In the genomic region with DNA sequence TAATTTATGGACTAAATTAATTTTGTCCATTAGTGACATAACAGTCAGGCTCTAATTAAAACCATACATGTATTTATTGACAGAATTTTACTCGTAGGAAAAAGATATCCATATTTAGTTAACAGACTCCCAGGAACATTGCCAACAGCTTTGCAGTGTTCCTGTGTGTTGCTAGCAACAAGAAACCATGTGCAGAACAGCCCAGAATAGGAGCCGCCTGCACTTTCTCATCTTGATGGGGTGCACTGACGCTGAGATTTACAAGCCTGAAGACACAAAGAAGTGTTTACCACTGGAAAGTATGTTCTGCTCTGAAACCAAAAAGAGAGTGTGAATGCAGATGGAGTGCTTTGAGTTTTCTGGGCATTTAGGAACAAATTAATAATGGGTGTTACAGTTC, we compare ENCODE assay signal across 9 mouse cellular contexts.
DNase-seq lines count a peak whose midpoint lies in the region; ATAC-seq lines count a peak whose summit lies in the region.
"Had no signal": no experiment of that assay in that cellular context is flagged by ENCODE, and none has a peak within 500 bp of the region (broad histone marks: within the 10 kb centered on the region; RNA-seq: fewer than 3 reads in every experiment).

No protein-coding gene starts in this region.

- H3K9ac ChIP-seq in forebrain, embryonic 15.5 days (replicated peaks), result no peak overlapping the region

- DNase-seq in forebrain, embryonic 10.5 days (ENCODE audit: extremely low spot score, low spot score), result no peak
- peak; percentile 7 for DNase-seq in ovary, postnatal 14 days (ENCODE audit: low spot score)
- DNase-seq in ovary, postnatal 36 days (ENCODE audit: low spot score), result no peak
- peak; percentile 45 to 71 for DNase-seq in left cerebral cortex, adult 9 months (ENCODE audit: low spot score in 2 of 2)
- DNase-seq in telencephalon, adult 2 months (ENCODE audit: low read depth, low spot score), result peak; percentile 87
- no peak for DNase-seq in Muller cell, postnatal 12 days (ENCODE audit: inconsistent ontology term)

- no peaks in the 10 kb centered on the region for H3K9me3 ChIP-seq in forebrain, embryonic 15.5 days
- H3K9me3 ChIP-seq in forebrain, embryonic 10.5 days, result no peaks in the 10 kb centered on the region

- H3K4me3 ChIP-seq in forebrain, embryonic 15.5 days, result no peak overlapping the region
- H3K4me3 ChIP-seq in forebrain, embryonic 10.5 days, result no peak overlapping the region

- H3K27me3 ChIP-seq in forebrain, embryonic 15.5 days, result no peaks in the 10 kb centered on the region
- no peaks in the 10 kb centered on the region for H3K27me3 ChIP-seq in forebrain, embryonic 10.5 days (ENCODE audit: poor library complexity, severe bottlenecking)

- no peak overlapping the region for H3K4me2 ChIP-seq in forebrain, embryonic 15.5 days (replicated peaks)
- H3K4me2 ChIP-seq: liver, embryonic 11.5 days had no signal

- no peak overlapping the region for H3K27ac ChIP-seq in forebrain, embryonic 15.5 days (replicated peaks)
- no peak overlapping the region for H3K27ac ChIP-seq in forebrain, embryonic 10.5 days

- no peaks in the 10 kb centered on the region for H3K36me3 ChIP-seq in forebrain, embryonic 15.5 days
- H3K36me3 ChIP-seq in forebrain, embryonic 10.5 days (replicated peaks), result no peaks in the 10 kb centered on the region

- 59% methylated on average over 3 of the region's 3 CpGs for WGBS in forebrain, embryonic 15.5 days
- 91% methylated on average over 3 of the region's 3 CpGs for WGBS in forebrain, embryonic 10.5 days

- ATAC-seq in forebrain, embryonic 15.5 days (replicated peaks), result peak; percentile 63; the same call in 1 of the 2 replicates
- no peak for ATAC-seq in CD4-positive, CD25-positive, alpha-beta regulatory T cell, adult 4 months

- no peaks in the 10 kb centered on the region for H3K4me1 ChIP-seq in forebrain, embryonic 15.5 days
- H3K4me1 ChIP-seq in forebrain, embryonic 10.5 days, result no peaks in the 10 kb centered on the region

Comparison
In these comparisons a context has a peak if more than half of its experiments do, and no peak if none do; other contexts are left out.
1. DNase-seq: peak in ovary, postnatal 14 days (single experiment), left cerebral cortex, adult 9 months (2 of 2) and telencephalon, adult 2 months (single experiment); none in forebrain, embryonic 10.5 days (single experiment), ovary, postnatal 36 days (single experiment) and Muller cell, postnatal 12 days (single experiment).